Mouse (Mus musculus): Measurements from ENCODE around the gene R3hdml.

The R3hdml gene

GRCm38 (mm10) chr2:163463998-163464397 is 28.1 kb upstream of the R3hdml start:
- H3K27me3 ChIP-seq (ENCODE audit: control insufficient read depth, insufficient read depth, low read length, poor library complexity, severe bottlenecking): no peaks in the 10 kb centered on the region
- no peaks in the 10 kb centered on the region for H3K36me3 ChIP-seq (ENCODE audit: control insufficient read depth, insufficient read depth, low read length, poor library complexity, severe bottlenecking)
- no peak for DNase-seq (ENCODE audit: low read depth, low spot score)

GRCm38 (mm10) chr2:163464562-163464961 is 27.6 kb upstream of the R3hdml start:
- H3K36me3 ChIP-seq (ENCODE audit: control insufficient read depth, insufficient read depth, low read length, poor library complexity, severe bottlenecking): 0 out of 2 replicates have a peak, but pooled peaks cover 3% of the 10 kb centered on the region
- H3K27me3 ChIP-seq (ENCODE audit: control insufficient read depth, insufficient read depth, low read length, poor library complexity, severe bottlenecking): no peaks in the 10 kb centered on the region

GRCm38 (mm10) chr2:163466771-163467170 is 25.3 kb upstream of the R3hdml start:
- Histone ChIP-seq H3K27me3 (ENCODE audit: control insufficient read depth, insufficient read depth, low read length, poor library complexity, severe bottlenecking) (no peaks in the 10 kb centered on the region), H3K36me3 (ENCODE audit: control insufficient read depth, insufficient read depth, low read length, poor library complexity, severe bottlenecking) (0 out of 2 replicates have a peak, but pooled peaks cover 3% of the 10 kb centered on the region)
- no peak for DNase-seq (ENCODE audit: low read depth, low spot score)

More at GRCm38 (mm10) chr2:163464562-163464961, 27.6 kb upstream of the R3hdml start:
- no peak for DNase-seq (ENCODE audit: low read depth, low spot score)

- no peak for DNase-seq (ENCODE audit: low read depth, low spot score)
- H3K27me3 ChIP-seq (ENCODE audit: control insufficient read depth, insufficient read depth, low read length, poor library complexity, severe bottlenecking): no peaks in the 10 kb centered on the region
- 0 out of 2 replicates have a peak, but pooled peaks cover 3% of the 10 kb centered on the region for H3K36me3 ChIP-seq (ENCODE audit: control insufficient read depth, insufficient read depth, low read length, poor library complexity, severe bottlenecking)
Observed at GRCm38 (mm10) chr2:163467585-163467984, 24.5 kb upstream of the R3hdml start.

GRCm38 (mm10) chr2:163468866-163469265 is 23.3 kb upstream of the R3hdml start:
- Histone ChIP-seq H3K36me3 (ENCODE audit: control insufficient read depth, insufficient read depth, low read length, poor library complexity, severe bottlenecking) (0 out of 2 replicates have a peak, but pooled peaks cover 3% of the 10 kb centered on the region), H3K27me3 (ENCODE audit: control insufficient read depth, insufficient read depth, low read length, poor library complexity, severe bottlenecking) (no peaks in the 10 kb centered on the region)
- no peak for DNase-seq (ENCODE audit: low read depth, low spot score)

- H3K36me3 ChIP-seq (ENCODE audit: control insufficient read depth, insufficient read depth, low read length, poor library complexity, severe bottlenecking): 0 out of 2 replicates have a peak, but pooled peaks cover 3% of the 10 kb centered on the region
- H3K27me3 ChIP-seq (ENCODE audit: control insufficient read depth, insufficient read depth, low read length, poor library complexity, severe bottlenecking): no peaks in the 10 kb centered on the region
- no peak for DNase-seq (ENCODE audit: low read depth, low spot score)
Observed at GRCm38 (mm10) chr2:163469711-163470110, 22.4 kb upstream of the R3hdml start.

- no peaks in the 10 kb centered on the region for H3K27me3 ChIP-seq (ENCODE audit: control insufficient read depth, insufficient read depth, low read length, poor library complexity, severe bottlenecking)
- 0 out of 2 replicates have a peak, but pooled peaks cover 3% of the 10 kb centered on the region for H3K36me3 ChIP-seq (ENCODE audit: control insufficient read depth, insufficient read depth, low read length, poor library complexity, severe bottlenecking)
- no peak for DNase-seq (ENCODE audit: low read depth, low spot score)
Observed at GRCm38 (mm10) chr2:163471136-163471535, 21.0 kb upstream of the R3hdml start.

GRCm38 (mm10) chr2:163471710-163472465 is 20.2 kb upstream of the R3hdml start:
- Histone ChIP-seq H3K27me3 (ENCODE audit: control insufficient read depth, insufficient read depth, low read length, poor library complexity, severe bottlenecking) (no peaks in the 10 kb centered on the region), H3K36me3 (ENCODE audit: control insufficient read depth, insufficient read depth, low read length, poor library complexity, severe bottlenecking) (0 out of 2 replicates have a peak, but pooled peaks cover 3% of the 10 kb centered on the region)
- DNase-seq (ENCODE audit: low read depth, low spot score): no peak

- H3K36me3 ChIP-seq (ENCODE audit: control insufficient read depth, insufficient read depth, low read length, poor library complexity, severe bottlenecking): 0 out of 2 replicates have a peak, but pooled peaks cover 3% of the 10 kb centered on the region
- DNase-seq (ENCODE audit: low read depth, low spot score): peak; percentile 99
- no peaks in the 10 kb centered on the region for H3K27me3 ChIP-seq (ENCODE audit: control insufficient read depth, insufficient read depth, low read length, poor library complexity, severe bottlenecking)
Observed at GRCm38 (mm10) chr2:163472466-163472851, 19.7 kb upstream of the R3hdml start, which contains the start of gene Fitm2. Gene Fitm2, minus strand, starts transcription at chr2:163472629.

- Histone ChIP-seq H3K36me3 (ENCODE audit: control insufficient read depth, insufficient read depth, low read length, poor library complexity, severe bottlenecking) (no peaks in the 10 kb centered on the region), H3K27me3 (ENCODE audit: control insufficient read depth, insufficient read depth, low read length, poor library complexity, severe bottlenecking) (no peaks in the 10 kb centered on the region; the same call in 1 of the 2 replicates)
- DNase-seq (ENCODE audit: low read depth, low spot score): peak; percentile 22
Observed at GRCm38 (mm10) chr2:163480191-163480825, 11.8 kb upstream of the R3hdml start.

- DNase-seq (ENCODE audit: low read depth, low spot score): no peak
- no peaks in the 10 kb centered on the region; the same call in 1 of the 2 replicates for H3K27me3 ChIP-seq (ENCODE audit: control insufficient read depth, insufficient read depth, low read length, poor library complexity, severe bottlenecking)
- H3K36me3 ChIP-seq (ENCODE audit: control insufficient read depth, insufficient read depth, low read length, poor library complexity, severe bottlenecking): no peaks in the 10 kb centered on the region
Observed at GRCm38 (mm10) chr2:163481539-163482029, 10.5 kb upstream of the R3hdml start.

- Histone ChIP-seq H3K27me3 (ENCODE audit: control insufficient read depth, insufficient read depth, low read length, poor library complexity, severe bottlenecking) (no peaks in the 10 kb centered on the region; the same call in 1 of the 2 replicates), H3K36me3 (ENCODE audit: control insufficient read depth, insufficient read depth, low read length, poor library complexity, severe bottlenecking) (no peaks in the 10 kb centered on the region)
- DNase-seq (ENCODE audit: low read depth, low spot score): no peak
Observed at GRCm38 (mm10) chr2:163487360-163487759, 4.8 kb upstream of the R3hdml start.

- DNase-seq (ENCODE audit: low read depth, low spot score): no peak
- no peaks in the 10 kb centered on the region for H3K27me3 ChIP-seq (ENCODE audit: control insufficient read depth, insufficient read depth, low read length, poor library complexity, severe bottlenecking)
- H3K36me3 ChIP-seq (ENCODE audit: control insufficient read depth, insufficient read depth, low read length, poor library complexity, severe bottlenecking): no peaks in the 10 kb centered on the region
Observed at GRCm38 (mm10) chr2:163489725-163490291, 2.3 kb upstream of the R3hdml start.

- no peak for DNase-seq (ENCODE audit: low read depth, low spot score)
- H3K27me3 ChIP-seq (ENCODE audit: control insufficient read depth, insufficient read depth, low read length, poor library complexity, severe bottlenecking): no peaks in the 10 kb centered on the region
- H3K36me3 ChIP-seq (ENCODE audit: control insufficient read depth, insufficient read depth, low read length, poor library complexity, severe bottlenecking): no peaks in the 10 kb centered on the region
Observed at GRCm38 (mm10) chr2:163490656-163491055, 1.5 kb upstream of the R3hdml start.

- DNase-seq (ENCODE audit: low read depth, low spot score): no peak
- no peaks in the 10 kb centered on the region for H3K27me3 ChIP-seq (ENCODE audit: control insufficient read depth, insufficient read depth, low read length, poor library complexity, severe bottlenecking)
- no peaks in the 10 kb centered on the region for H3K36me3 ChIP-seq (ENCODE audit: control insufficient read depth, insufficient read depth, low read length, poor library complexity, severe bottlenecking)
Observed at GRCm38 (mm10) chr2:163491351-163491750, 767 bp upstream of the R3hdml start.
